Mouse (Mus musculus): ENCODE data around the gene Traip.

The Traip gene

DNA sequence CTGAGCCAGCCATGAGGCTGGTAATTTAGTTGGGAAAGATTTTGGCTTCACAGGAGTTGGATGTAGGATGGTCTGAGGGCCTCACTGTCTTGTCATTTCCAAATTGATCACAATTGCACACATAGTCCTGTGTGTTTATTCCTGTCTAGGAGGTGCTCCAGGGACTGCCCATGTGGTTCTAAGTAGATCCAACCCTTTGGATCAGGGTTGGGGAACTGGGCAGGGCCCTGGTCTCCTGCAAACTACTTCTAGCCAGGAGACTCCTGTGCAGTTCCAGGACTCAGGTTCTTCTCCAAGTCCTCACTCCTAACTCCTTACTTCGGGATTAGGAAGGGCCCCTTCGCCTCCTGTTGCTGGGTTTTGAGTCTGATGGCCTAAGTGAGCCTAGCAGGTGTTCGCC lies 14.6 kb upstream of the Traip start, which contains the start of gene Camkv:
Gene Camkv, plus strand, starts transcription at position 301 of the 400 bp plus-strand sequence.
- DNase-seq = no peak

DNA sequence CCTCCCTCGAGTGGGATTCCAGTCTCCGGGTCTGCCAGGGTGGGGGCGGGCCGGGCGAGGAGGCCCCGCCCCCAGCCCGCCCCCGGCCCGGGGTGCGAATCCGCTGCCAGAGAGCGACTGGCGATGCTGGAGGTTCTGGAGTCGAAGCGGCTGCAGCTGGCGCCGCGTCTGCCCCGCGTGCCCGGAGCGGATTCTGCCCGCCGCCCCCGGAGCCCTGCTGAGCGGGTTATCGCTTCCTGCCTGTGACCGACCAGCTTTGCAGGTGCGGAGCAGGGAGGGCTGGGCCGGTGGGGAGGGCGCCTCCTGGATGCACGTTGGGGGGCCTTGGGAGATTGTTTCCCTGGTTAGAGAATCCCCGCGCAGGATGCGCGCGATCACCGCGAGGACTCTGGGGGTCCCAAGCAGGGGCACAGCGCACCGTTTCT lies 14.1 kb upstream of the Traip start:
- DNase-seq = peak; percentile 86

DNA sequence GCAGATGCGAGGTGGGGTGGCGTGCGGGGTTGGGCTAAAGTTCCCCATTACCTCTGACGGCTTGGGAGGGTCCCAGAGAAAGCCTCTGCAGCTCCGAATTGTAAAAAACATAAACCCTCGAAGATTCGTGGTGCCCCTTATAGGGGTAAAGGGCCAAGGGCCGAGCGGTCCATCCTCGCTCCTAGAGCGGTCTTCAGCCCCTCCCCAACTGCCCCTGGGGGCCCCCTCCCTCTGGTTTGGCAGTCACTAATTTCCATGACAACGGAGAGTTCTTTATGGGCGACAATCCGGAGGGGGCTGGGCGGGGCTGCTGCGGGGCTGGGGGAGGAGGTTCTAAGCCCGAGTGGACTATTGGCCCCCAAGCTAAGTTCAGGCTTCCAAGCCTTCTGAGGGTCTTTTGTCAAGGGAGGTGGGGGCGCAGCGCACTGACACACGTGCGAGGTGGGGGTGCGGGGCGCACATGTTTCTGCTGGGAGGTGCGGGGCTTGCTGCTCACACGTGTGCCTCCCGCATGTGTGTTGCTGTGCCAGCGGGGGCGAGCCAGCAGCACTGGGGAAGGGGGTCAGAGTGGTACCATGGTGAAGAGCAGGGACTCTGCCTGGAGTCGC lies 13.6 kb upstream of the Traip start:
- peak; percentile 66 for DNase-seq

DNA sequence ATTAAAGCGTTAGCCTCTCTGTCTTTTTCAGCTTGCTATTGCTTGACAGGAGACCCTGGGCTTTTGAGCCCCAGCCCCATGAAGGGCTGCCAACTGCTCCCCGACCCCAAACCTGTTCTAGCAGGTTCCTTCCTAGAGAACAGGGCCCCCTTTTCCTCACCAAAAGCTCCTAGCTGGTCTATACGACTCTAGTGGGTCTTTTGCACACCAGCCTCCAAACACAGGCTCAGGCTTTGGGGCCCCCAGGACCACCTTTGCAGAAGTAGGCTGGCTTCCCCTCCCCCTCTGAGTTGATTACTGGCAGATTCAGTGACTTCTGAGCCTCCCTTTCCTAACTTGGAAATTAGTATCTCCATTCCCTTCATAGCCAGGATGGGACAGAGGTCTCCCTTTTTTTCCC lies 13.1 kb upstream of the Traip start:
- DNase-seq = no peak

DNA sequence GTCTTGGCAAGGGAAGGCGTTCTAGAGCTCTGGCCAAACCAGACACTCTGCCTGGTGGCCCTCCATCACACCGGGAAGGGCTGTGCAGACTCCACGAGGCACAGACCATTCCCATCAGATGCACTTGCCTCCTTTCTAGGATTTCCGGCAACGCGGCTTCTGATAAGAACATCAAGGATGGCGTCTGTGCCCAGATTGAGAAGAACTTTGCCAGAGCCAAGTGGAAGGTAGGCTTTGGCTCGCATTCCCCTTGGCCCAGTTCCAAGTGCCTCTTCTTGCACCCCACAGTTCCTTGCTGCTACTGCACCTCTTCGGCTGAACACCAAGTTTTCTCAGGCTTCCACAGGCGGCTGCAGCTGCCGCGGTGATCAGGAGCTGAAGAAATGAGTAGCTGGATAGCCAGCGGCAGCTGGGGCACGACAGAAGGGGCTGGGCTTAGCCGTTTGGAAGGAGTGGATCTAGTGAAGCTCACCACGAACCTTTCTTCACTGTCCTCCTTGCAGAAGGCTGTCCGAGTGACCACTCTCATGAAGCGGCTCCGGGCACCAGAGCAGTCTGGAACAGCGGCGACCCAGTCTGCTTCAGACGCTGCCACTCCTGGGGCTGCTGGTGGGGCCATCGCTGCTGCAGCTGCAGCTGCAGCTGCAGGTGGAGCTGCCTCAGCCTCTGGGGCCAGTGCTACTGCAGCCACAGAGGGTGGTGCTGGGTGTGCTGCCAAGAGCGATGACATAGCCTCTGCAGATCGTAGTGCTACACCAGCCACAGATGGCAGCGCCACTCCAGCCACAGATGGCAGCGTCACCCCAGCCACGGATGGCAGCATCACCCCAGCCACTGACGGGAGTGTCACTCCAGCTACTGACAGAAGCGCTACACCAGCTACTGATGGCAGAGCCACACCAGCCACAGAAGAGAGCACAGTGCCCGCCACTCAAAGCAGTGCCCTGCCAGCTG lies 2.4 kb upstream of the Traip start:
- no peak for DNase-seq

GRCm38 (mm10) chr9:107949184-107949921 lies 583 bp upstream of the Traip start:
- DNase-seq = no peak

GRCm38 (mm10) chr9:107950460-107951355 lies 772 bp downstream of the Traip start:
- DNase-seq = peak; percentile 91

GRCm38 (mm10) chr9:107955613-107956289 lies 5.8 kb downstream of the Traip start:
- DNase-seq = no peak

DNA sequence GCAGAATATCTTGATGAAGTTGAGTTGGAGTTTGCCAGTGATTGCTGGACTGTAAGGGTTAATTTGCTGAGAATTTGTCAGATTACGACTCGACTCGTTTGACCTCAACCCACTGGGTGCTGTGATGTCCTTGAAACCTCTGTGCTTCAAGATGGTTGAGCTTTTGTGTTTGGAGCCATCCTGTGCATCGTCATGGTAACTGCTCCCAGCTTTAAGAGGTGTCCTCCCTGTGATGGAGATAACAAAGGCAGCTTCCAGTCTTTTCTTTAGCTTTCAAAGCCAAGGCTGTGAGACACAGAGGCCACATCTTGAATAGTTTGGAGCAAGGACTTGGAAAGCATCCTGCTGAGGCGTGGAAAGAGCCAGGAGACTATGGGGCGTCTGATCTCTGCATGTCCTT lies 7.2 kb downstream of the Traip start:
- no peak for DNase-seq

DNA sequence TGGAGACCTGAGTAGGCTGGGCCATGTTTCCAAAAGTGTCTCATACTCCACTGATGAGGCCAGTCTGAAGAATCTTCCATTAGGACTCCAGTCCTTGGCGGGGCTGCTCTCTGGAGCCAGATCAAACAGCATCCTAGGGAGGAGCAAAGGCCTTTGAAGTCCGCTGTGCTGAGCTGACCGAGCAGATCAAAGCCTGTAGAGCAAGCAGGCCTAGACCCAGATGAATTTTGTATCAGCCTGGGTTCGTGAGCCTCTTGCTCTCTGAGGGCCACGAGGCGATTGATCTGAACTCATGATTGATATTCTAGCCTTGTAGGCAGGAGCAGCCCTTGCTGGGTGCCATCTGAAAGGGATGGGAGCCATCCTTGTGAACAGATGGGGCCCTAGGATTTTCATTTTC lies 10.0 kb downstream of the Traip start:
- no peak for DNase-seq

- peak; percentile 54 for DNase-seq
These were observed 11.0 kb downstream of the Traip start for GRCm38 (mm10) chr9:107960928-107961327.

- no peak for DNase-seq
These were observed 11.4 kb downstream of the Traip start for GRCm38 (mm10) chr9:107961351-107961762.

DNA sequence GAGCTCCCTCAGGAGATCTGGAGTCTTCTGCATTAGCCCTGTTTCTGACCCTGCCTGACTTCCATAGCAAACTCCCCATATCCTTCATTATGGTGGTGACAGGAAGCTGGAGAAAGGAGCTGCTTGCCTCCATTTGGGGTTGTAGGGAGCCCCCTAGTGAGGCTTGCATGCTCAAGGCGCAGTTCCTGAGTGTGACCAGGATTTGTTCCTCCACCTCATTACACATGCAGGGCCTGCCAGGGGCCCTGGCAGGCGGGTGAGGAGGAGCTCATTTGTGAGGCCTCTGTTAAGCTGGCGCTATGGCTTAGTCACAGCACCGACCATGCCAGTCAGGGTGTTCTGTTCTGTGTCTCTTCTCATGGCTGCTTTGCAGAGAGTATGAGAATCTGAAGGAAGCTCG lies 11.9 kb downstream of the Traip start:
- DNase-seq = no peak

DNA sequence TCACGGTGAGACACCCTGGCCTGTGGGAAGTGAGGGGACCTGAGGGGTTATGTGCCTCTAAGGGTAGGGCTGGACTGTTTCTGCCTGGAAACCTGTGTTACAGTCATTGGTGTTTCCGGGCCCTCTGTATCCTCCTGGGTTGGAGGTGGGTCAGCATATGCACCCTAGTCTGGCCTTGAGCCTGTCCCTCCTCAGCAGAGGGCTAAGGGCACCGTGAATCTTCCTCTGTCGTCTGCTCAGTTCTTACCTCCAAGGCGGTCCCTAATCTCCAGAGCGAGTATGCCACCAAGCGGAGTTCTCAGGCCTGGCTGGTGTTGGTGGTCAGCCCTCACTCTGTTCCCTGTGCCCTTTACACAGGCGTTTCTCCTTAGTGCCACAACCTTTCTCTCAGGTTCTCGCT lies 13.0 kb downstream of the Traip start:
- no peak for DNase-seq

DNA sequence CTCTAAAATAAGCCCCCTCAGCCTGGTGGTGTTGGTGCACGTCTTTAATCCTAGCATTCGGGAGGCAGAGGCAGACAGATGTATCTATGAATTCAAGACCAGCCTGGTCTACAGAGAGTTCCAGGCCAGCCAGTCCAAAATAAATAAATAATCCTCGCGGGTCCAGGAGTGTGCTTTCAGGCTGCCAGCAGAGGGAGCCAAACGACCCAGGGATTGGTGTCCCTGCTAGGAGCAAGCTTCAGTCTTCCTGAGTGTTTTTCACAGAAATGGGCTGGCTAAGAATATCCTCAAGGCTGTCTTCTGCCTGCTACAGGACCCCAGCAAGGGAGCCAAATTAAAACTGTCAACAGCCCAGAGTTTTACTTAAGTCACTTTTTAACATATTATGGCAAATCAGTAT lies 13.8 kb downstream of the Traip start:
- peak; percentile 89 for DNase-seq

GRCm38 (mm10) chr9:107964681-107965080 lies 14.7 kb downstream of the Traip start:
- DNase-seq = no peak

GRCm38 (mm10) chr9:107966676-107967075 lies 16.7 kb downstream of the Traip start:
- DNase-seq = no peak

DNA sequence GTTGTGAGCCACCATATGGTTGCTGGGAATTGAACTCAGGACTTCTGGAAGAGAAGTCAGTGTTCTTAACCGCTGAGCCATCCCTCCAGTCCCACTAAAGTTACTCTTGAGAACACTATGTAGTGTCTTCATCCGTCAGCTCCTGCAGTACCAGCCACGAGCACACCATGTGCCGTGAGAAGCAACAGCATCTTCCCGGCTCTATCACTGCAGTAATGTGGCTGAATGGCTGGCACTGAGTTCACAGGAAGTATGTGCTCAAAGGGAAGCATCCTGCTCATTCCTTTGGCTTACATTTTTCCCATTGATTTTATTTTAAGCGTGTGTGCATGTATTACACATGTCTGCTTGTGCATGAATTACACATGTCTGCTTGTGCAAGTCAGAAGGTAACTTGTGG lies 17.5 kb downstream of the Traip start:
- no peak for DNase-seq

- DNase-seq = no peak
These were observed 18.6 kb downstream of the Traip start for GRCm38 (mm10) chr9:107968531-107968930.

DNA sequence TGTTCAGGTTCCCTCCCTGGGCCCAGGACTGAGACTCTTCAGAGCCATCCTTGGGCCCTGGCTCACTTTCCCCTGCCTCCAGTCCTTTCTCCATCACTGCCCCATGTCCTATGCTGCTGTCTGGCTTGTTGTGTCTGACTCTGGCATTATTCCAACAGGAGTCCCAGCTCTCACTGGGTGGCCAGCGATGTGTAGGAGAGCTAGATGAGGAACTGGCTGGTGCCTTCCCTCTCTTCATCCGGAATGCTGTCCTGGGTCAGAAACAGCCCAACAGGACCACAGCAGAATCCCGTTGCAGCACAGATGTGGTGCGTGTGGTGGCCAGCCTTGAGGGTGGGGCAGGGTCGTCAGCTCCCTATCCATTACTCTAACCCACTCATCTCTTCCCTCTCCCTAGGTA lies 20.4 kb downstream of the Traip start:
- DNase-seq = no peak

GRCm38 (mm10) chr9:107971690-107972541 lies 22.0 kb downstream of the Traip start:
- DNase-seq = no peak
